Mouse (Mus musculus) forebrain, postnatal 0 days (tissue): Measurements from ENCODE around the gene BC061237. TPM values are rescaled to one million over a fixed set of nuclear protein-coding genes. Genes with fewer than 3 reads are reported as not detected.
"Not testable (repeated sequence)": the region's sequence is repeated elsewhere in the genome, so short reads cannot be mapped to it uniquely, and the experiment has no call there.

ENCODE experiments used
- ATAC-seq: fragments of 200-750 bp; cut with Nextera tagmentation; 2 replicates; pipeline ENCODE4 v1.8.0; 2017; ENCODE audit warnings: mild to moderate bottlenecking, moderate library complexity
- DNase-seq: peaks from one replicate; pipeline ENCODE4 v3.0.0-alpha.2; 2015
- H3K27ac ChIP-seq: fragments of 300-500 bp; sonication (generic); 2 replicates; pipeline ENCODE4 v1.5.1; 2014; ENCODE audit warnings: low read depth, mild to moderate bottlenecking, antibody characterized with exemption, low read length, moderate library complexity, mixed read lengths
- H3K27me3 ChIP-seq: fragments of 300-500 bp; sonication (generic); 2 replicates; pipeline ENCODE4 v1.6.1; 2014; ENCODE audit warnings: mild to moderate bottlenecking, low read length, mixed read lengths; ENCODE audit not compliant: insufficient read depth
- H3K36me3 ChIP-seq: fragments of 300-500 bp; sonication (generic); 2 replicates; pipeline ENCODE4 v1.6.1; 2014; ENCODE audit warnings: mild to moderate bottlenecking, moderate library complexity; ENCODE audit not compliant: insufficient read depth
- H3K4me1 ChIP-seq: fragments of 300-500 bp; sonication (generic); 2 replicates; pipeline ENCODE4 v1.6.1; 2014; ENCODE audit warnings: antibody characterized with exemption; ENCODE audit not compliant: insufficient read depth
- H3K4me2 ChIP-seq: fragments of 300-500 bp; sonication (generic); 2 replicates; pipeline ENCODE4 v1.6.1; 2014; ENCODE audit warnings: low read depth, mild to moderate bottlenecking, moderate library complexity
- H3K4me3 ChIP-seq: fragments of 300-500 bp; sonication (generic); 2 replicates; pipeline ENCODE4 v1.5.1; 2014; ENCODE audit warnings: low read depth, low read length, mixed read lengths
- H3K9ac ChIP-seq: fragments of 300-500 bp; sonication (generic); 2 replicates; pipeline ENCODE4 v1.6.1; 2014; ENCODE audit warnings: mild to moderate bottlenecking
- H3K9me3 ChIP-seq: fragments of 300-500 bp; sonication (generic); 2 replicates; pipeline ENCODE4 v1.6.1; 2016; ENCODE audit warnings: low read length
- WGBS: fragments of 180-500 bp; shearing (Covaris S2); extraction: QIAGEN DNeasy Blood & Tissue Kit; methylation state at CpG from one replicate; pipeline ENCODE4 v1.1.7; 2014; 5-methylcytosine and 5-hydroxymethylcytosine counted together
- polyA plus RNA-seq: library from polyadenylated mRNA; unstranded; fragments of >200 nt; fragmentation: Nextera tagmentation; extraction: Ambion mirVana; gene quantifications from 2 replicates; pipeline ENCODE4 v1.2.1, GENCODE M21; 2015
- total RNA-seq: library from RNA; depleted of rRNA; stranded (reverse); fragments of >200 nt; gene quantifications from 2 replicates; pipeline ENCODE4 v1.2.3, GENCODE M21; 2014; rRNA removed

The BC061237 gene
- total RNA-seq (not detected in 2 replicates), polyA plus RNA-seq (not detected in 2 replicates)

DNA sequence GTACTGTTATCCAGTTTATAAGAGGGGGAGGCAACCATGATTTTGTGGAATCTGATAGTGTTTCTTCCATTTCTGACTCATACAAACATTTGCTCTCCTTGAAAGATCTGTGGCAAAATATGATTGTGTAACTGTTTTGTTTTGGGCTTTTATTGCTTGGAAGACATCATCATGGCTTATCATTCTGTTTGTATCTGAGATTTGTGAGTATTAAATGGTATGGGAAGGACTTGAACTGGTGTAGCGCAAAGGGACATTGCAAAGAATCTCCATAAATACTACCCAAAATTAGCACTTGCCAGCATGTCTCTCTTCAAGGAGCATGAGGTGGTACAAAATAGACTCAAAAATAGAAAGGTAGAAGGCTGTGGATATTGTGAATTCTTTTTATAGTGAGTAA, at the start of gene BC061237:
BC061237 (plus strand) TSS at position 301 of the 400 bp plus-strand sequence.
- ATAC-seq, result not testable (repeated sequence)
- 89% methylated on average over 1 of the region's 1 CpGs for WGBS

DNA sequence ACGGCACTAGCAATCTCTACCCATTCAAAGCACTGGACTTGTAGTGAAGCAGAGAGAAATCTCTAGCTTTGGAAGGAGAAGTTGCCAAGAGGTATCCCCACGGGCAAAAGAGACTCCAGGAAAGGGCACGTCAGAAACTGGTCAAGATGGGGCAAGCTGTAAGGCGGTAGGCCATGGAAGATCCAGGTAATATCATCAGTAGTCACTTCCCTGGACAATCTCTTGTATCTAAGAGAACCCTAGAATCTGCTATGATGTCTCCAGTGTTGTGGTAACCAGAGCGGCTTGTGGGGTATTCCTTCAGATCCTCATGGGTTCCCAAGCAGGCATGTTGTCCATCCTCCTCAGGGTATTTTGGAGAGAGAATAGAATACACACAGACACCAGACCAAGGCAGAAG, 25.7 kb downstream of the BC061237 start, which contains the start of gene Gm17093:
Gm17093 (plus strand) TSS at position 301 of the 400 bp plus-strand sequence.
- not testable (repeated sequence) for H3K9me3 ChIP-seq, H3K4me3 ChIP-seq, H3K36me3 ChIP-seq, DNase-seq, H3K4me1 ChIP-seq, H3K9ac ChIP-seq, H3K27ac ChIP-seq, H3K4me2 ChIP-seq, H3K27me3 ChIP-seq, ATAC-seq
- 92% methylated on average over 5 of the region's 5 CpGs for WGBS

More for the DNA sequence above, at the start of gene BC061237:
- H3K27ac ChIP-seq, H3K27me3 ChIP-seq, H3K9ac ChIP-seq, H3K9me3 ChIP-seq, DNase-seq, H3K4me2 ChIP-seq, H3K36me3 ChIP-seq, H3K4me1 ChIP-seq, H3K4me3 ChIP-seq: not testable (repeated sequence)

DNA sequence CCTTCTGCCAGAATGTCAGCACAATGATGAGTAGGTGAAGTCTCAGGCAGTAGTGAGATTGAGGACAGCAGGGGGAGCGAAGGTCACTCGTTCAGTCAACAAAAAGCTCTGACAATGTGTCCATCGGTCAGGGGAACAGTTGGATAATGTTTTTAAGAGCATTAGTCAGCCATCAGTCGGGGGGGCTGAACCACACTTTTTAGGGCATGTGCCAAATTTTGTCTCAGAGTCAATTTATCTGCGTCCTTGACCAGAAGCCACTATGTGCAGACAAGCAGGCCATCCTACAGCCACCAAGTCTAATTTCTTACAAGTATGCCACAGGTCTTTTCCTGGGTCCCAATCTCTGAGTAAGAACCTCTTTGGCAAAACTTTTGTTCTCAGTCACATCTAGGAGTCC, 55.7 kb downstream of the BC061237 start:
- not testable (repeated sequence) for H3K4me1 ChIP-seq, ATAC-seq, H3K4me3 ChIP-seq, H3K9me3 ChIP-seq, H3K9ac ChIP-seq, H3K27me3 ChIP-seq, DNase-seq, H3K27ac ChIP-seq, H3K4me2 ChIP-seq, H3K36me3 ChIP-seq
- 79% methylated on average over 3 of the region's 5 CpGs for WGBS

Other genes starting within 250 kb of the BC061237 start
- gene Gm8220, start 206.9 kb upstream of the BC061237 start, total RNA-seq, result not detected in 2 replicates
- gene Gm8220, start 206.9 kb upstream of the BC061237 start, polyA plus RNA-seq, result not detected in 2 replicates
- not detected in 2 replicates for gene Gm5930, start 153.9 kb upstream of the BC061237 start, total RNA-seq
- gene Gm5930, start 153.9 kb upstream of the BC061237 start, polyA plus RNA-seq, result not detected in 2 replicates
- not detected in 2 replicates for gene Gm8229, start 127.1 kb upstream of the BC061237 start, total RNA-seq
- gene Gm8229, start 127.1 kb upstream of the BC061237 start, polyA plus RNA-seq, result not detected in 2 replicates
- not detected in 2 replicates for gene Gm3371, start 81.8 kb upstream of the BC061237 start, total RNA-seq
- not detected in 2 replicates for gene Gm3371, start 81.8 kb upstream of the BC061237 start, polyA plus RNA-seq
- not detected in 2 replicates for gene Gm8232, start 58.8 kb upstream of the BC061237 start, total RNA-seq
- gene Gm8232, start 58.8 kb upstream of the BC061237 start, polyA plus RNA-seq, result not detected in 2 replicates
- not detected in 2 replicates for gene Gm17093, start 25.8 kb downstream of the BC061237 start, total RNA-seq
- not detected in 2 replicates for gene Gm17093, start 25.8 kb downstream of the BC061237 start, polyA plus RNA-seq
- not detected in 2 replicates for gene Gm8247, start 90.7 kb downstream of the BC061237 start, total RNA-seq
- not detected in 2 replicates for gene Gm8247, start 90.7 kb downstream of the BC061237 start, polyA plus RNA-seq
- 0.31 TPM in 1 of 2 replicates, not detected in the other for gene Gm5624, start 135.5 kb downstream of the BC061237 start, total RNA-seq
- not detected in 2 replicates for gene Gm5624, start 135.5 kb downstream of the BC061237 start, polyA plus RNA-seq
- gene Gm8257, start 214.0 kb downstream of the BC061237 start, total RNA-seq, result not detected in 2 replicates
- gene Gm8257, start 214.0 kb downstream of the BC061237 start, polyA plus RNA-seq, result not detected in 2 replicates